Mouse (Mus musculus) brain, embryonic 14.5 days (tissue): Measurements from ENCODE around the gene Net1. TPM values are rescaled to one million over a fixed set of nuclear protein-coding genes. Genes with fewer than 3 reads are reported as not detected.
"Not testable (repeated sequence)": the region's sequence is repeated elsewhere in the genome, so short reads cannot be mapped to it uniquely, and the experiment has no call there.

ENCODE experiments used
- DNase-seq: peaks from one replicate; pipeline ENCODE4 v3.0.0-alpha.2; 2011; ENCODE audit warnings: low read depth
- CTCF ChIP-seq: fragments of 200-500 bp; IDR thresholded peaks from 2 replicates; pipeline ENCODE4 v1.5.1; 2012; ENCODE audit warnings: inconsistent platforms, mild to moderate bottlenecking, moderate library complexity, borderline replicate concordance; ENCODE audit not compliant: insufficient read depth, insufficient read length; ENCODE audit errors: extremely low read depth
- POLR2A ChIP-seq: fragments of 200-500 bp; IDR thresholded peaks from 2 replicates; pipeline ENCODE4 v1.6.1; 2012; ENCODE audit warnings: mild to moderate bottlenecking, inconsistent platforms, borderline replicate concordance; ENCODE audit not compliant: poor library complexity, insufficient read depth, insufficient read length, severe bottlenecking; ENCODE audit errors: extremely low read depth
- polyA plus RNA-seq: library from polyadenylated mRNA; depleted of rRNA; stranded (reverse); fragments of >200 nt; gene quantifications from 2 replicates; pipeline ENCODE4 v1.2.3, GENCODE M21; 2012

The Net1 gene
- polyA plus RNA-seq, 1 experiment = 9.4 TPM

DNA sequence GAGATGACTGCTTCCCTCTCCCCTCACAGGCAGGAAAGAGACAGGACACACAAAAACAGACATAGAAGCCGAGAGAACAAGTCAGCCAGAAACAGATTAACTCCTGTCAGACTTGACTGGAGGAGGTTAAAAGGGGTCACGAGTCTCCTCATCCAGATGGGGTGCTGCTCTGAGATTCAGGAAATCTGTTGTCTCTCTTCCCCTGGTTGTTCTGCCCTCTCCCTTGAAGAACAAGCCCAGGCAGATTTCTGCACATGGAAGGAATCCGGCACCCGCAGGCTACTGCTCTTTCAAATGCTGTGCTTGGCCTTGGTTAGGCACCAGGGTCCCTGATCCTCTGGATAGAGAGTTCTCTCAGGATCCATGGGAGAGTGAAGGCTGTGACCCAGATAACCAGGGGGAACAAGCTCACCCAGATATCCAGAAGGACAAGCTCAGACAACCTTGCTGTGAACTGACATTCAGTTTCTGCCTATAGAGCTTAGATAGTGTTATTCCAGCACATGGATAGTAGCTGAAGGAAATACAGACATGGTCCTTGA is 40.3 kb downstream of the Net1 start:
- TF ChIP-seq POLR2A = no peak
- peak; percentile 6 for DNase-seq

DNA sequence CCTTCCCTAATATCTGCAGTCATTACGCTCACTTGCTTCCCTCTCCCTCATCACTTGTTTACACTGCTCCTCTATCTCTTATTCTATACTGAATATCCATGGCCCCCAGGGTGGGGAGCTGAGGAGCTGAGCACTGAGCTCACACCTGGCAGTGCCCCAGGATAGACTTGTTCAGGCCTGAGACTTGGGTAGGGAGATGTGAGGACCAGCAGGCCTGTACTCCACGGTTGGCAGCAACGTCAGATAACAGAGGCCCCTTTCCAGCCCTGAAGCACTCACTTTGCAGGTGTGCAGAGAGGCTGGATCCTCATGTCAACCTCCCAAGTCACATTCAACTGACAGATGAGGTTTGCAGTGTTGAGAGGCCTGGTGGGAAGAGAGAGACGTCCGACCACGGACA is 40.8 kb downstream of the Net1 start:
- DNase-seq = peak; percentile 5
- no peak for TF ChIP-seq POLR2A
- no peak for TF ChIP-seq CTCF

DNA sequence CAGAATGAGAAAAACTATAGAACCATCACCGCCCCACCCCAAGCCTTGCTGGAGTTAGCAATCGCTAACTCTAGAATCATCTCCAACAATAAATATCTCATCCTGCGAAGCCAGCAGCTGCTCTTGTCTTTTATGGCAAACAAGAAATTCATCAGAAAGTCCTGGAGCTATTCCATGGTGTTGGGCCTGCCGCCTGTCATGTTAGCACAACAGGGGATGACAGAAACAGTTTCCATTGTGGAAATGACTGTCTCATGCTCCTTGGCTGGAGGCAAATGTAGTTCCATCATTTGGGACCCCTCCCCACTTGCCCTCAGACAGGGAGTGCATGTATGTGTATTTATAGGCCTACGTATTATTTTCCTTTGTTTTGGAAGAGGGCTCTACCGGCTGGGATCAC is 41.6 kb downstream of the Net1 start:
- peak; percentile 13 for DNase-seq
- TF ChIP-seq CTCF = no peak
- no peak for TF ChIP-seq POLR2A

DNA sequence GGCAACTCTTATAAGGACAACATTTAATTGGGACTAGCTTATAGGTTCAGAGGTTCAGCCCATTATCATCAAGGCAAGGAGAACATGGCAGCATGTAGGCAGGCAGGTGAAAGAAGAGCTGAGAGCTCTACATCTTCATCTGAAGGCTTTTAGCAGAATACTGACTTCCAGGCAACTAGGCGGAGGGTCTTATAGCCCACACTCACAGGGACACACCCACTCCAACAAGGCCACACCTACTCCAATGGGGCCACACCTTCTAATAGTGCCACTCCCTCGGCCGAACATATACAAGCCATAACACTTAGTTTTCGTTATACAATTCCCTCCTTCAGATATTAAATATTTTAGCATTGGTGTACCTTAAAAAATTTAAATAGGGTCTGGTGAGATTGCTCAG is 45.2 kb downstream of the Net1 start:
- TF ChIP-seq CTCF (no peak), POLR2A (no peak)
- no peak for DNase-seq

DNA sequence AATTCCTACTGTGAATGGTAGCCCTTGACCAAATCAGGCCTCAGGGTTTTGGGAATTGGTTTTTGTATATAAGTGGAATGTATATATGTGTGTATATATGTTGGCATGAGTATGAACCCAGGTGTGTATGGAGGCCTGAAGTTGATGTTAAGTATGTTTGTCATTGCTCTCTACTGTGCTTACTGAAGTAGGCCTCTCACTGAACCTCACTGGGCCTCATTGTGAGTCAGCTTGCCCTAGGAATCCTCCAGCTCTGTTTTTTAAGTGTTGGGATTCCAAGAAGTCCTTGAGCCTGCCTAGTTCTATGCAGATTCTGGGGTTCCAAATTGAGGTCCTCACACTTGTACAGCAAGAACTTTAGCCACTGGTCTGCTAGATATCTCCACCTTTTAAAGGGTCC is 48.1 kb downstream of the Net1 start:
- TF ChIP-seq CTCF = no peak
- no peak for DNase-seq

DNA sequence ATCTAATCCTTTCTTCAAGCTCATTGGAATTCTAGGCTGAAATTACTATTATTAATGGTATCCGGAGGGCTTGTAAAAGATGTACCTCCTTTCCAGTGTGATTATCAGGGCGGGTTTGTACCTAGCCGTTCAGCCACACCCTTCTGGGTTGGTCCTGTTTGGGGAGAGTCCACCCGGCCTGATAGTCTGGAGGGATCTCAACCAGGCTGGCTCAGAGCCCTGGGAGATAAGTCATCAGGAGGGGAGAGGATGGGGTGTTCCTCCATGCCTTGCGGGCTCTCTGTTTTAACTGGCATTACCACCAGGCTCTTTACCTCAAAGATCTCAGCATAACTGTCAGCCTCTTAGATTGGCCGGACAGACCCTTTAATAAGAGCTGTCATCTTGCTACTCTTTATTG is 50.9 kb downstream of the Net1 start:
- no peak for DNase-seq
- TF ChIP-seq CTCF (no peak), POLR2A (no peak)

DNA sequence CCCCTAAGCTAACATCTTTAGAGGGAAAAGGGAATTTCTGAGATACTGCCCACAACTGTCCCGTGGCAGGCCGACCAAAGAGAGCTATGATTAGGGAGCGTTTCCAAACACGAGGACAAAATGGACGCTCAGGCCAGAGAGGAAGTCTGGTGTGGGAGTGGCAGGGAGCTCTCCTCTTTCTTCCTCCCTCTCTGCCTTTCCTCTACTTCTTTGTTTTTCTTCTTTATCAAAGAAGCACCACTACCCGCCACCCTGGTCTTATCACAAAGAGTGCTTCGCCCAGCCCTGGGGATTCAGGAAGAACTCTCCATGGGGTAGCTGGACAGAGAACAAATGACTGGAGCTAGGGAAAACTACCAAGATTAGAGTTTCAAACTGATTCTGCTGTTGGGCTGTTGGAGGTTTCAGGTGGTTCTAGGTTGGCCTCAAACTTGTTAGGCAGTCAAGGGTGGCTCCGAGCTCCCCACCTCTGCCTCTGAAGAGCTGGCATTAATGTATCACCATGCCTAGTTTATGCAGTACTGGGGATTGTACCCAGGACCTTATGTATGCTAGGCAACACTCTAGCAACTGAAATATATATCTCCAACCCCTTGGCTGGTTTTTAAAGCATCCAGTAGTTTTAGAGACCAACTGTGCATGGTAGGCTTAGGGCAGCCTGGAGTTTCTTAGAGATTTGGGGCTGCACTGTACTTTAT is 51.5 kb downstream of the Net1 start:
- TF ChIP-seq POLR2A = no peak
- no peak for TF ChIP-seq CTCF
- DNase-seq = no peak

DNA sequence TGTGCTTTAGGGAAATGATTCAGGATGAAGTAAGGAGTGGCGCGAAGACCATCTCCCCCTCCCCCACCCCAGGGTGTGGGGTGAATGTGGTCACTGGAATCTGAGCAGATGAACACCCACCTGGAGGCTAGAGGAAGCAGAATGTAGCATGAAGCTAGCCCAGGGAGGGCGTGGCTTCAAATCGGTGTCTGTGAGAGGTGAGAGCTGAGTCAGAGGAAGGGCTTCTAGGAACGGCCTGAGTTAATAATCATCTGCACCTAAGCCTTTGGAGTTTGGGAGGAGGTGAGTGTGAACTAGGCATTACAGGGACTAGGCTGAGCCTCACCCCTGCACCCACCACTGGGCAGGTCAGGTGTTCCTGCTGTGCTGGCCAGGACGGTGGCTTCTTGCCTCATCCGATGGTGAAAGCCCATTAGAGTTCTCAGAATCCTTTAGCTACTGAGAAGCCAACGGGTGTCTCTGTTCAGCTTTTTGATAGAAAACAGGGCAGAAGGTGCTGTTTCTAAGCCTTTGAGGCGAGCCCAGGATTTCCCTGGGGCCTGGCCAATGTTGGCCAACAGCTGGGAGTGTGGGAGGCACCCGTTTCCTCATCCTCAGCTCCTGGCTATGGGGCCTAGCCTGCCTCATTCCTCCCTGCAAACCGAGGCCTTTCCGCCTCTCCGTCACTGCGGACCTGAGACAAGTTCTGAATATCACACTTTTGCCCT is 52.2 kb downstream of the Net1 start:
- no peak for DNase-seq
- TF ChIP-seq POLR2A = no peak
- TF ChIP-seq CTCF = no peak

DNA sequence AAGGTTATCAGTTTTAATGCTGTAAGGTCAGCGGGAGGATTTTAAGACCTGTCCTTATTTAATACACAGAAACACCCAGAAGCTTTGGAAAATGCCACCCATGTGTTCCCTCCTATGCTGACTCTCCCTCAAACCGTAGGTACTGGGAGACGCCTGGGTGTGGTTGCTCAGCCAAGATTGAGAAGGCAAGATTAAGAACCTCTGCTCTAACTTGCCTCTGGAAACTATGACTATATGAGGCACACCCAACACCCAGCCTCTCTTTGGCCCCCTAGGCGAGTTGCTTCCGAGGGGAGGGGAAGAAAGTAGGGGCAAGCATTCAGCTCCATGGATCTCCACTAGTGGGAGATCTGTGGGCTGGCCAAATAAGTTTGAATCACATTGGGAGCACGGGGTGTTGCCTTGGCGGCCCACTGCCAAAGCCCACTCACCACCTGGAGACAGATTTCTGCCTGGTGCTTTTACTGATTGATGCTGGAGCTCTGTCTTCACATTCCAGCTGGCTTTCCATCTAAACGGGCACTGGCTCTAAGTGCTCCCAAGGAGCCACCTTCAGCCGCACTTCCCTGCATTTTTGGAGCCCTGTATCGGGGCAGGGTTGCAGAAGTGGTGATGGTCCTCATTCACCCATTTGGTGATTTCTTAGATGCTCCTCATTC is 55.0 kb downstream of the Net1 start:
- no peak for TF ChIP-seq POLR2A
- TF ChIP-seq CTCF = no peak
- DNase-seq = no peak

DNA sequence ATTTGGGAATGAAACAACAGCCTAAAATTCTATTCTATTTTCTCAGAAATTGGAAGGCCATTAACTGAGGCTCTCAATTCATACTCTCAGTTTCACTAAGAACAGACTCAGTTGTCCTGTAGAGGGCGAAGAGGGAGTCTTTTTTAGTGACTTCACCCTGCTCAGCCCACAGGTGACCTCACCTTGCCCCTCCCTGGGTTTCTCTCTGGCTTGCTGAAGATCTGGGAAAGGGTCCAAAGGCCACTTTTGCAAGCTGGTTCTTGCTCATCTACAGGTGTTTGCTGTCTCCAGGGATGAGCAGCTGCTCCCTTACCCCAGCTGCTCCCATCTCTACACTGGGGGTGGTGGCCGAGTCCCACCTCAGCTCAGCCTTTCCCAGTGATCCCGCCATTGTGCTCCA is 55.7 kb downstream of the Net1 start:
- DNase-seq = no peak
- TF ChIP-seq POLR2A = no peak
- TF ChIP-seq CTCF = no peak

DNA sequence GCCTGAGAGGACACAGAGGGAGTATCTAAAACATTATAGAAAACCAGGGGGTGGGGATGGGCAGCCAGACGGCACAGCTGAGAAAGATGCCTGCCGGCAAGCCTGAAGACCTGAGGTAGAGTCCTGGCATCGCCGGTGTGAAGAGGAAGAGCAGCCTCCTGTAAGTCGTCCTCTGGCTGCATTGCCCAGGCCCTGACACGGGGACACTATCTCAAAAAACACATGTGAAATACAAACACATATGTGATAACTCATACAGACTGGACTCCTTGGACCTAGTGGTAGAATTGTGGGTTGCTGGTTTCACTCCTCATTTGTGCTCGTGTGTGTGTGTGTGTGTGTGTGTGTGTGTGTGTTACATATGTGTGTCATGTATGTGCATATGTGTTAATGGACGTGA is 56.8 kb downstream of the Net1 start:
- no peak for TF ChIP-seq CTCF
- TF ChIP-seq POLR2A = no peak
- DNase-seq = no peak

DNA sequence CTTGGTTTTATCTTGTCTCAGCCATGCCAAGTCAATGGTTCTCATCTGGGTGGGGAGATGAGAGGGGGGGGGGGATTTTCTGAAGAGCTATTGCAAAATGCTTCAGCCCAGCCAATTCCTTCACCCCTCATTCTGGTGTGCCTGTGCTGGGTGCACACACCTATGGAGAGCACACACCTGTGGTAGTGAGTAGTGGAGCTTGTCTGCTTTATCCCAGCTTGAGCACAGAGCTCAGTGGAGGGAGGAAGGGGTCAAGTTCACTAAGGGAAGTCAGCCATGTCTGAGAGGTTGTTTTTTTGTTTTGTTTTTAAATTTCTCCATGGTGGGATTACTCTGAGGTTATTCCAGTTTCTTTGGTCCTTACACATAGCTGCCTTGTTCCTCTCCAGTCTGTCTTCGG is 61.8 kb downstream of the Net1 start:
- no peak for DNase-seq
- TF ChIP-seq POLR2A (no peak), CTCF (no peak)

DNA sequence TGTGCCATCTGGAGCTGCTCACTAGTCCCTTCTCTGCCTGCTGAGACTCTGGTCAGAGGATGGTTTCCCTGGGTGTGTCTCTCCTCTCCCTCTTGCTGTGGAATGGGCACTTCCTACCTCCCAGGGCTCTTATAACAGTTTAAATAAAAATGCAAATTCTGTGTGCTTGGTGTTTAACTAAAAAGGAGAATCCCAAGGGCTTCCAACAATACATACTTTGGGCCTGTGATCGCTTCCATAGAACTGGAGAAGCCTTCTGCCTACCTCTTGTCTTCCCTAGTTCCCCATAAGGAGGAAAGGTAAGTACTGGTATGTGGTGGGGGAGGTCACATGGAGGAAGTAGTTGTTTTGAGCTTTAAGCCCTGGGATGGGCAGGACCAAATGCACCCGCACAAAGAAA is 63.2 kb downstream of the Net1 start:
- no peak for DNase-seq
- no peak for TF ChIP-seq CTCF
- TF ChIP-seq POLR2A = no peak

DNA sequence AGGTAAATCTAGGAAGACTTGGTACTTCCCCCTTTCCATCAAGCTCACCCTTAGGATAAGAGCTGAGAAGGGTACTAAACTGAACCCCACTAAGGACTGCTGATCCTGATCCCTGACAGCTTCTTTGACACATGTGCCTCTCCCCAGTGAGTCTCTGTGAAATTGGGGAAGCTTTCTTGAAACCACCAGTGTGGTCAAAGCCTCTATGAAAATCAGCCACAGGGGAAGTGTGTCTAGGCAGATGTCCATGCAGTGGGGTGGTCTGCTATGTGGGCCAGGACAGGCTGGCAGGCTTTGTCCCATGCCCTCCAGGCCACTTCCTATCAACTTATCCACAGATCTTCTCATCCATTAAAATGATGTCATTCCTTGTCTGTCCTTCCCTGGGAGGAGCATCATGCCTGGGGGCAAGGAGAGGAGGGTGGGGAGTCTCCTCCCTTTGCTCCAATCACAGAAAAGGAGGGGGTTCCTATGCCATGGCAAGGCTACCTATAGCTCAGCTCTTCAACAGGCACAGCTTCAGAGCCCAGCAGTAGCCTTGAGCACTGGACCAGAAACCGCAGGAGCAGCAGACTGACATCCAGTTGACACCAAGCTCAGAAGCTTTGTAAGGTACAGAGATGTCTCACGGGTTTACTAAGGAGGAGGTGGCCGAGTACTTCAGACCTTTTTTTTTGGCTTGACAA is 64.2 kb downstream of the Net1 start, which contains the start of gene Calm5:
Calm5 (plus strand) TSS at position 526 of the 686 bp plus-strand sequence.
- DNase-seq = not testable (repeated sequence)
